Mouse (Mus musculus): ENCODE results near the gene Dus3l. TPM values are rescaled to one million over a fixed set of nuclear protein-coding genes. Genes with fewer than 3 reads are reported as not detected.

Gene Dus3l
- 70.2 and 108 TPM in 2 replicates for total RNA-seq (2012; rRNA removed)

DNA sequence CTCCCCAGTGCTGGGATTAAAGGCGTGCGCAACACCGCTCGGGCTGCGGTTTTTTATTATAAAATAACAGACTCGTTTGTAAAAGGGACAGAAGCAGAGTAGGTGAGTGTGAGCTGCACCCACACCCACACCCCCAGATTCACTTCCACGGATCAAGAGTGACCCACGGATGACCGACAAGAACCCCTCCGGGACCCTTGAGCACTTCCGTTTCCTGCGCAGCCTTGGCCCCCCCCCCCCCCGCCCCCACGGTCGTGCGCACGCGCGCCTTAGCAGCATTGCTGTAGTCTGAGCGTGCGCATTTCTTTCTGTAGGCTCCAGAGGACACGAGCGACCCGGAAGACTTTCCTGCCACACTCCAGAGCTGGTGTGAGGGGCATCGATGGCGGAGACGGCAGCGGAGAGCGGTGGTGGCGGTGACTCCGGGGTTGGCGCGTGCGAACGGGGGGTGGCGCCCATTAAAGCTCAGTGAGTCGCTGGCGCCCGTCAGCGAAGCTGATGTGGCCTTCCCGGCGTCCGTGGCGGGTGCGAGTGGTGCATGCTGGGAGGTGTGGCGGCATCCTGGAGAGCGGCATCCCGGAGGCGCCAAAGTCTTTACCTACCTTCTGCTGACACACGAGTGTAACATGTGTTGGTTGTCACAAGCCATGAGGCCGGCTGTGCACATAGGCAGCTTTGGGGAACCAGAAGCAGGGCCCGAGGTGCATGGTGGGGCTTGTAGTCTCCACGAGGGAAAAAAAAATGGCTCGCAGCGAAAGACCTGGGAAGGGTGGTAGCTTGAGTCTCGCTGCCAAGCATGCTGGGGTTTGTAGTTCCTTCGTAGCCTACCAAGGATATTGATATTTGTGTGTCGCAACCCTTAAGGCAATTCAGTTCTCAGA is at the start of gene Dus3l:
TSS of gene Dus3l (plus strand) at position 284 of the 881 bp plus-strand sequence.
- TF ChIP-seq MAFK (IDR thresholded peaks at IDR 0.05; ENCODE audit: insufficient read depth, low read depth, low read length): no peak
- TF ChIP-seq ZNF384 (IDR thresholded peaks at IDR 0.05; ENCODE audit: low read depth, low read length): peak; percentile 87; the same call in 1 of the 2 replicates
- peak; percentile 96 for TF ChIP-seq HCFC1 (IDR thresholded peaks at IDR 0.05; ENCODE audit: borderline replicate concordance, insufficient read depth, low read length)
- Histone ChIP-seq H3K36me3 (ENCODE audit: control insufficient read depth, insufficient read depth, low read length, poor library complexity, severe bottlenecking) (peaks cover 27% of the 10 kb centered on the region), H3K4me3 (ENCODE audit: insufficient read depth in 1 of 2, low read depth in 1 of 2, low read length in 2 of 2, poor library complexity in 1 of 2, severe bottlenecking in 1 of 2) (peak within 1 kb of the TSS; percentile 84 to 97), H3K4me1 (ENCODE audit: control insufficient read depth in 2 of 2, insufficient read depth in 2 of 2, low read length in 2 of 2, poor library complexity in 1 of 2) (peaks cover 0 to 23% of the 10 kb centered on the region in 2 experiments; a peak in 1 of 4 replicates), H3K27ac (ENCODE audit: insufficient read depth, low read depth, low read length, poor library complexity, severe bottlenecking) (peak within 1 kb of the TSS; percentile 94), H3K9ac (ENCODE audit: insufficient read depth, low read depth, low read length, poor library complexity, severe bottlenecking) (peak within 1 kb of the TSS; percentile 100), H3K9me3 (ENCODE audit: control insufficient read depth, insufficient read depth, low read depth, low read length) (no peaks in the 10 kb centered on the region)
- no peak for DNase-seq (ENCODE audit: low read depth, low spot score)
- in situ Hi-C loops (cut with MboI; ENCODE audit: low sequenced_read_pairs in 2 of 2, unreplicated experiment in 2 of 2): no loop called here

DNA sequence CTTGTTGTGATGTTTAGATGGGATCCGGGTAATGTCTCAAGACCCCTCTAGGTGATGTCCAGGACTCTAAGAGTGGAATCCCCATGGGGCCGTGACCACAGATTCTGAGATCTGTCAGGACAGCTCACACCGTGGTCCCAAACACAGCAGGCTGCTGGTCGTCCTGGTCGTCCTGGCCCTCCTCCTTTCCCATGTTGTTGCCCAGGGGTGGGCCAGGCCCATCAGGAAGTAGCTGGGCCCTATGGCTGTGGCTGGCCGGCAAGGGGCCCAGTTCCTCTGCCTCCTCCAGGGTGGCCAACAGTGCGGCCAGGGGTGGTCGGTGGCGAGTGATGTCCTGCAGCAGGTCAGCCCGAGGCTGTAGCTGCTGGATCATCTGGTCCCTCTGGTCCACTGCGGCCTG is 49.2 kb upstream of the Dus3l start:
- no peak for TF ChIP-seq CHD2 (IDR thresholded peaks at IDR 0.05; ENCODE audit: low read depth, low read length)
- no peak for TF ChIP-seq ZC3H11A (IDR thresholded peaks at IDR 0.05; ENCODE audit: borderline replicate concordance, low read depth, low read length)
- TF ChIP-seq MAFK (IDR thresholded peaks at IDR 0.05; ENCODE audit: insufficient read depth, low read depth, low read length): no peak
- TF ChIP-seq HCFC1 (IDR thresholded peaks at IDR 0.05; ENCODE audit: borderline replicate concordance, insufficient read depth, low read length): no peak
- no peak for TF ChIP-seq ZNF384 (IDR thresholded peaks at IDR 0.05; ENCODE audit: low read depth, low read length)
- in situ Hi-C loops (cut with MboI; ENCODE audit: low sequenced_read_pairs in 2 of 2, unreplicated experiment in 2 of 2): no loop called here
- Histone ChIP-seq H3K27ac (ENCODE audit: insufficient read depth, low read depth, low read length, poor library complexity, severe bottlenecking) (no peak overlapping the region), H3K9me3 (ENCODE audit: control insufficient read depth, insufficient read depth, low read depth, low read length) (no peaks in the 10 kb centered on the region), H3K4me3 (ENCODE audit: insufficient read depth in 1 of 2, low read depth in 1 of 2, low read length in 2 of 2, poor library complexity in 1 of 2, severe bottlenecking in 1 of 2) (no peak overlapping the region), H3K36me3 (ENCODE audit: control insufficient read depth, insufficient read depth, low read length, poor library complexity, severe bottlenecking) (peaks cover 25% of the 10 kb centered on the region), H3K9ac (ENCODE audit: insufficient read depth, low read depth, low read length, poor library complexity, severe bottlenecking) (no peak overlapping the region), H3K4me1 (ENCODE audit: control insufficient read depth in 2 of 2, insufficient read depth in 2 of 2, low read length in 2 of 2, poor library complexity in 1 of 2) (peaks cover 0 to 14% of the 10 kb centered on the region in 2 experiments; a peak in 2 of 4 replicates)
- DNase-seq (ENCODE audit: low read depth, low spot score): no peak

DNA sequence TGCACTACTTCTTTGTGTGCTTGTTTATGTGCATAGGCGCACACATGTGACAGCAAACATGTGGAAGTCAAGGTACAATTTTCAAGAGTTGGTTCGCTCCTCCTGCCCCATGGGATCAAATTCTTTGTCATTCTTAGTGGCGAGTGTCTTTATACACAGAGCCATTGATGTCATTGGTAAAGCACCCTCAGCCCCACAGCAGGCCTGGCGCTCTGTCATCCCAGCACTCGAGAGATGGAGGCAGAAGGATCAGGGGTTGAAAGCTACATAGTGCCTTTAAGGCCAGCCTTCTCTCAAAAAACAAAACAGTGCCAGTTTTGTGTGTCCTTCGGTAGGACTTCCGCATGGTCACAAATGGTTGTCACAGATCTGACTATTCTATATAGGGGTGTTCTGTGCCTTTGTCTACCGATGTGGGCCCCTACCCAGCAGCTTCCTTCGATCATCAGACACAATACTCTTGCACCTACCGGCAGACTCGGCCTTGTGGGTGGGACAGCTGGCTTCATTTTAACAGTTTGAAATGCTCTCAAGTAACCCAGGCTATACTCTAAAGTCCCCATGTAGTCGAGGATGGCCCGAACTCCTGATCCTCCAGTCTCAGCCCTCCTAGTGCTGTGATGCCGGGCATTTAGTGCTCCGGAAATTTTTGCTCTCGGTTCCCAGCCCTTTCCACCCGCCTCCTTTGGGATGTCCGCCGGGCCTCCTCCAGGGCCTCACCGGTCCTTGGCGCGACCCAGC is 48.5 kb upstream of the Dus3l start:
- in situ Hi-C loops (cut with MboI; ENCODE audit: low sequenced_read_pairs in 2 of 2, unreplicated experiment in 2 of 2): no loop called here
- Histone ChIP-seq H3K4me1 (ENCODE audit: control insufficient read depth in 2 of 2, insufficient read depth in 2 of 2, low read length in 2 of 2, poor library complexity in 1 of 2) (peaks cover 0 to 9% of the 10 kb centered on the region in 2 experiments; a peak in 2 of 4 replicates), H3K9me3 (ENCODE audit: control insufficient read depth, insufficient read depth, low read depth, low read length) (no peaks in the 10 kb centered on the region), H3K4me3 (ENCODE audit: insufficient read depth in 1 of 2, low read depth in 1 of 2, low read length in 2 of 2, poor library complexity in 1 of 2, severe bottlenecking in 1 of 2) (peak overlapping the region; percentile 94 to 96), H3K36me3 (ENCODE audit: control insufficient read depth, insufficient read depth, low read length, poor library complexity, severe bottlenecking) (peaks cover 19% of the 10 kb centered on the region), H3K9ac (ENCODE audit: insufficient read depth, low read depth, low read length, poor library complexity, severe bottlenecking) (peak overlapping the region; percentile 89), H3K27ac (ENCODE audit: insufficient read depth, low read depth, low read length, poor library complexity, severe bottlenecking) (peak overlapping the region; percentile 26)
- TF ChIP-seq HCFC1 (IDR thresholded peaks at IDR 0.05; ENCODE audit: borderline replicate concordance, insufficient read depth, low read length) (no peak), CHD2 (IDR thresholded peaks at IDR 0.05; ENCODE audit: low read depth, low read length) (no peak), ZC3H11A (IDR thresholded peaks at IDR 0.05; ENCODE audit: borderline replicate concordance, low read depth, low read length) (no peak), MAFK (IDR thresholded peaks at IDR 0.05; ENCODE audit: insufficient read depth, low read depth, low read length) (no peak), ZNF384 (IDR thresholded peaks at IDR 0.05; ENCODE audit: low read depth, low read length) (no peak)
- no peak for DNase-seq (ENCODE audit: low read depth, low spot score)

DNA sequence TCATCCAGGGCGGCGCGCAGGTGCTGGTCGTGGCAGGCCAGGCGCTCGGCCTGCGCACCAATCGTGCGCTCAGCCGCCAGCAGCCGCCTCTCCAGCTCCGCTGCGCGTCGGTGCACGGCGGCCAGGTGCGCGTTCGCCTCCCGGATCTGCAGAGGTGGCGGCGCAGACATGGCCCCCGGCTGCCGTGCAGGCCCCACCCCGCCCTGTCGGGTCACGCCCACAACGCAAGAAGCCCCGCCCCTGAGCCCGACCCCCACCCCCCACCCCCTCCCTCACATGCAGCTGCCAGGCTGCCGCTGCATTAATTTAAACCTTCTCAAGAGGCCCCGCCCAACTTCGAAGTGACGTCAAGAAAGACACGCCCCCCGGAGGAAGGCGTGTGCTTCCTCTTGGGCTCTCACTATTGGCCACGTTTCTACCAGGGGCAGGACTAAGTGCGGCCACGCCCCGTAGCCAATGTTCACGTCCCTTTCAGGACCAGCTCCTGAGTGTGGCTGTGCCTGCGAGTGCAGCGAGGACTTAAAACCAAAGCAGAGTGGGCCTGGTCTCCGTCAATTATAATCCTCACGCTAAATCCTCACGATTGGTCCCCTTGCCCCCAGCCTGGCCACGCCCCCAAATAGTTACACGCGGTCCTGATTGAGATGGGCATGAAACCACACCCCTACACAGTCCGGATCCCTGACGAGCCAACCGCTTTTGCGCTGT is 47.7 kb upstream of the Dus3l start:
- H3K36me3 ChIP-seq (ENCODE audit: control insufficient read depth, insufficient read depth, low read length, poor library complexity, severe bottlenecking): peaks cover 20% of the 10 kb centered on the region
- TF ChIP-seq ZC3H11A (IDR thresholded peaks at IDR 0.05; ENCODE audit: borderline replicate concordance, low read depth, low read length) (no peak), ZNF384 (IDR thresholded peaks at IDR 0.05; ENCODE audit: low read depth, low read length) (no peak), MAFK (IDR thresholded peaks at IDR 0.05; ENCODE audit: insufficient read depth, low read depth, low read length) (no peak), CHD2 (IDR thresholded peaks at IDR 0.05; ENCODE audit: low read depth, low read length) (no peak), HCFC1 (IDR thresholded peaks at IDR 0.05; ENCODE audit: borderline replicate concordance, insufficient read depth, low read length) (no peak)
- H3K9ac ChIP-seq (ENCODE audit: insufficient read depth, low read depth, low read length, poor library complexity, severe bottlenecking): peak overlapping the region; percentile 89
- peak overlapping the region; percentile 94 to 96 for H3K4me3 ChIP-seq (ENCODE audit: insufficient read depth in 1 of 2, low read depth in 1 of 2, low read length in 2 of 2, poor library complexity in 1 of 2, severe bottlenecking in 1 of 2)
- H3K4me1 ChIP-seq (ENCODE audit: control insufficient read depth in 2 of 2, insufficient read depth in 2 of 2, low read length in 2 of 2, poor library complexity in 1 of 2): peaks cover 0 to 9% of the 10 kb centered on the region in 2 experiments; a peak in 2 of 4 replicates
- in situ Hi-C loops (cut with MboI; ENCODE audit: low sequenced_read_pairs in 2 of 2, unreplicated experiment in 2 of 2): no loop called here
- peak; percentile 99 for DNase-seq (ENCODE audit: low read depth, low spot score)
- H3K27ac ChIP-seq (ENCODE audit: insufficient read depth, low read depth, low read length, poor library complexity, severe bottlenecking): peak overlapping the region; percentile 26
- no peaks in the 10 kb centered on the region for H3K9me3 ChIP-seq (ENCODE audit: control insufficient read depth, insufficient read depth, low read depth, low read length)

All from ES-E14 (cell line).